Mouse (Mus musculus) liver, adult 2 months (tissue): ENCODE data around the gene Hsp90ab1.

Experiments used
- CTCF ChIP-seq: fragments of 200-500 bp; IDR thresholded peaks from 2 replicates; pipeline ENCODE4 v1.5.1; 2011; ENCODE audit warnings: low read depth, low read length, control low read depth
- POLR2A ChIP-seq: fragments of 200-500 bp; IDR thresholded peaks from 2 replicates; pipeline ENCODE4 v1.6.1; 2011; ENCODE audit warnings: low read length, control low read depth; ENCODE audit not compliant: insufficient read depth; ENCODE audit errors: extremely low read depth

DNA sequence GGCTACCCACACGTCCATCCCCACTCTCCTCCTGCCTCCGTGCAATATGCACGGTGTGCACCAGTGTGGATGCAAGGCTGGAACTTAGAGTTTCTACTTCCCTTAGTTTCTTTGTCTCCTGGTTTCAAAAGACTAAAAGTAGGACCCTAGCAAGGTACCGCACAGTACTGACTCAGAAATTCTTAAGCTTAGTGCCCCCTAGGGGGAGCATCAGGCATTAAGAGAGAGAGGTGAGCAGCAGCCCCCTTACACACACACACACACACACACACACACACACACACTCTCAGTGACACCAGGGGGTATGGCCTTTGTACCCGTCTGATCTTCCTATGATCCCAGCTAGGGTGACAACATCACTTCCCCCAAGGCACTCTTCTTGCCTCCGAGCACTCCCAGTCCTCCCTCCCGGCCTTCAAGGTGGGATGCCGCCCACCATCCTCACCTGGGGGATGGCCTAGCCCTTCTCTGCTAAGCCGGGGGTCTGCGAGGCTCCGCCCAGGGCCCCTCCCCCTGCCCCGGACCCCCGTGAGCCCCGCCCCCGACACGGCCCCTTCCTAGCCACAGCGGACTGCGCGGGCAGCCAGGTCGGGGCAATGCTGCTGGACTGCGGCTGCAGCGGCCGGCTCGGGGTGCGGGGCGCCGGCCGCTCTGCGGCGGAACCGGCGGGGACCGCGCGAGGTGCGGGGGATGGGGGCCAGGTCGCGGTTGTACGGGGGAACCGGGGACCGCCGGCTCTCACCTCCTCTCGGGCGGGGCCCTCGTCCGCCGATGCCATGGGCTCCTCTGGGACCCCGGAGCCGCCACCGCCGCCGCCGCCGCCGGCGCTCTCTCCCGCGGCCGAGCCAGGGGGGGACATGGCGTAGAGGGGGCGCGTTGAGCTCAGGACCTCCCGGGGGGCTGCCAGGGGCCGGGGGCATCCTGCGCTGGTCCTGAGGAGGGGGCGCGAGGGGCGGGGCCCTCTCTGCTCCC is 24.2 kb downstream of the Hsp90ab1 start:
- TF ChIP-seq CTCF, result no peak
- TF ChIP-seq POLR2A, result no peak
